Mouse (Mus musculus) embryonic facial prominence, embryonic 11.5 days (tissue): ENCODE results near the gene Ly6g6d. TPM values are rescaled to one million over a fixed set of nuclear protein-coding genes. Genes with fewer than 3 reads are reported as not detected.

ENCODE experiments used
- ATAC-seq: fragments of 200-750 bp; cut with Nextera tagmentation; replicated peaks from 2 replicates; pipeline ENCODE4 v1.8.0; 2017; ENCODE audit warnings: low read depth; ENCODE audit not compliant: insufficient number of reproducible peaks, low FRiP score, low TSS enrichment
- DNase-seq: peaks from one replicate; pipeline ENCODE4 v3.0.0-alpha.2; 2015; ENCODE audit warnings: low spot score
- H3K27ac ChIP-seq: fragments of 300-500 bp; sonication (generic); replicated peaks from 2 replicates; pipeline ENCODE4 v1.5.1; 2014; ENCODE audit warnings: mild to moderate bottlenecking, low read depth, low read length, control low read depth
- H3K27me3 ChIP-seq: fragments of 300-500 bp; sonication (generic); 2 replicates; pipeline ENCODE4 v1.6.1; 2014; ENCODE audit warnings: mild to moderate bottlenecking, low read length, moderate library complexity, mixed read lengths; ENCODE audit not compliant: control insufficient read depth, insufficient read depth
- H3K36me3 ChIP-seq: fragments of 300-500 bp; sonication (generic); replicated peaks from 2 replicates; pipeline ENCODE4 v1.6.1; 2014; ENCODE audit warnings: low read depth, mild to moderate bottlenecking, low read length, moderate library complexity, mixed read lengths; ENCODE audit not compliant: control insufficient read depth, insufficient read depth
- H3K4me1 ChIP-seq: fragments of 300-500 bp; sonication (generic); 2 replicates; pipeline ENCODE4 v1.6.1; 2014; ENCODE audit warnings: low read length, mixed read lengths; ENCODE audit not compliant: control insufficient read depth, insufficient read depth
- H3K4me2 ChIP-seq: fragments of 300-500 bp; sonication (generic); 2 replicates; pipeline ENCODE4 v1.6.1; 2014; ENCODE audit warnings: low read depth, mild to moderate bottlenecking, control low read depth, low read length, moderate library complexity
- H3K4me3 ChIP-seq: fragments of 300-500 bp; sonication (generic); 2 replicates; pipeline ENCODE4 v1.5.1; 2014; ENCODE audit warnings: low read depth, low read length, control low read depth
- H3K9ac ChIP-seq: fragments of 300-500 bp; sonication (generic); replicated peaks from 2 replicates; pipeline ENCODE4 v1.6.1; 2014; ENCODE audit warnings: mild to moderate bottlenecking, control low read depth, low read length
- H3K9me3 ChIP-seq: fragments of 300-500 bp; sonication (generic); replicated peaks from 2 replicates; pipeline ENCODE4 v1.6.1; 2016; ENCODE audit warnings: mild to moderate bottlenecking, low read length, inconsistent platforms, mixed read lengths; ENCODE audit not compliant: control insufficient read depth
- WGBS: fragments of 180-500 bp; shearing (Covaris S2); extraction: QIAGEN DNeasy Blood & Tissue Kit; methylation state at CpG from one replicate; pipeline ENCODE4 v1.1.7; 2014; 5-methylcytosine and 5-hydroxymethylcytosine counted together
- polyA plus RNA-seq: library from polyadenylated mRNA; unstranded; fragments of >200 nt; fragmentation: Nextera tagmentation; extraction: Ambion mirVana; gene quantifications from 2 replicates; pipeline ENCODE4 v1.2.1, GENCODE M21; 2014

Ly6g6d gene
- polyA plus RNA-seq, 1 experiment from 2014 or later, result not detected

DNA sequence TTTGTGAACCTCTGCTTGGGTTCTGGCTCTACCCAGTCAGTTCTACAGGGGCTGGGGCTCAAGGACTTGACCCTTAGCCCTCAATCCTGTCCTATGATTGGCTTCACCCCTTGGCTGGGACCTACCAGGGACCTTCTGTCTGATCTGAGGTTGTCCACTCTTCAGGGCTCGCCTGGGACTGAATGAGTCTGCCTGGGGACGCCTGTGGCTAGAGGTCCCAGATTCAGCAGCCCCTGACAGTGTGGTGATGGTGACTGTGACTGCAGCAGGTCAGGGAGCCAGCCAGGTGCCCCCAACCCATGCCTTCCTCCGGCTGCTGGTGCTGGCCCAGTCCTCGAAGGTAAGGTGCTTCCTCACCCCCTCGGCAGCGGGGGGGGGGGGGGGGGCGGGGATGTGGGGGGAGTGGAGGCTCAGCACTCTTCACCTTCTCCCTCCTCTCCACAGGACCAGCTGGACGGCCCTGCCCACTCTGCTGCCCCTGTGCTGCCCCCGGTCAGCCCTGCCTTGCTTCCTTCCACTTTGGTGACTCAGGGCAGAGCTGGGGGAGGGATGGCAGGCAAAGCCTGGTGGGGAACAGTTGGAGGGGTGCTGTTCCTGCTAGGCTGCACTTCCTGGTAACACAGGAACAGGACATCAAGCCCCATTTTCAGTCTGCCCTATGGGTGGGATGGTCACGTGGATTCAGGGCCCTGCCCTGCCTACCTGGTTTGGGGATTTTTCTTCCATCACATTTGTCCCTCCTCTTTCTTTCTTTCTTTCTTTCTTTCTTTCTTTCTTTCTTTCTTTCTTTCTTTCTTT is 53.0 kb downstream of the Ly6g6d start:
- Histone ChIP-seq H3K36me3 (no peaks in the 10 kb centered on the region), H3K4me1 (peaks cover 3% of the 10 kb centered on the region), H3K9me3 (no peaks in the 10 kb centered on the region), H3K27ac (no peak overlapping the region), H3K9ac (no peak overlapping the region), H3K4me2 (no peak overlapping the region), H3K27me3 (no peaks in the 10 kb centered on the region), H3K4me3 (no peak overlapping the region)
- 55% methylated on average over 7 of the region's 10 CpGs for WGBS
- no peak for ATAC-seq
- no peak for DNase-seq

DNA sequence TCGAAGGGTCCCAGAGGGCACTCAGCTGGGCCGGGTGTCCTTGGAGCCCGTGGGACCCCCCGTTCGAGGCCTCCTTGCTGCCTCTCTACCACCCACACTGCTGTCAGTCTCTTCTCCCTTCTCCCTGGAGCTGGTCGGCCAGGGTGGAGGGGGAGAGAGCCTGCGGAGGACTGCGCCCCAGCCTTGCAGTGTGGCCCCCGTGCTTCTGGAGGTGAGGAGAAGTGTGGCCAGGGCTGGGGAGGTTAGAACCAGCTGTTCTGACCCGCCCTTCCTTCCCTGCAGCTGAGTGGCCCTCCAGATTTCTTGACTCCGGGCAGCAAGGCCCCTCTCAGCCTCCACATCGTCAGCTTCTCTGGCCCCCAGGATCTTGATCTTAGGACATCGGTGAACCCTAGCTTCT is 53.6 kb downstream of the Ly6g6d start:
- WGBS, result 83% methylated on average over 12 of the region's 13 CpGs
- Histone ChIP-seq H3K27ac (no peak overlapping the region), H3K9me3 (no peaks in the 10 kb centered on the region), H3K27me3 (no peaks in the 10 kb centered on the region), H3K4me3 (no peak overlapping the region), H3K4me2 (no peak overlapping the region), H3K4me1 (no peaks in the 10 kb centered on the region; the same call in none of the 2 replicates), H3K36me3 (no peaks in the 10 kb centered on the region), H3K9ac (no peak overlapping the region)
- no peak for DNase-seq
- no peak for ATAC-seq

DNA sequence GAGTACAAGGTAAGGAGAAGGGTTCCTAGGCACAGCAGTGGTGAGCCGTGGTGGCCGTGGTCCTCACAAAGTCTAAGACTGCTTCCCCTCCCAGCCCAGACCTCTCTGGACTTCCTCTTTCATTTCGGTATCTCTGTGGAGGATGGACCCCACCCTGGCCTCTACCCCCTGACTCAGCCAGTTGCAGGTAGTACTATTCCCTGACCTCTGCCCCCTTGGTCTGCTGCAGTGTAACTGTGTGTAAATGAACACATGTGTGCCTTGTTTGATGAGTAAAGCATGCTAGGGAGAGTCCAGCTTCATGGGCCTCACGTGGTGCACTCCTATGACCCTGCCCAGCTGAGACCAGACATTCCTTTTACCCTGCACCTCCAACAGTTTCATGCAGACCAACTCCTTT is 54.1 kb downstream of the Ly6g6d start:
- Histone ChIP-seq H3K4me3 (no peak overlapping the region), H3K36me3 (no peaks in the 10 kb centered on the region), H3K27me3 (no peaks in the 10 kb centered on the region), H3K9ac (no peak overlapping the region), H3K9me3 (no peaks in the 10 kb centered on the region), H3K27ac (no peak overlapping the region), H3K4me2 (no peak overlapping the region), H3K4me1 (no peaks in the 10 kb centered on the region; the same call in none of the 2 replicates)
- DNase-seq (no peak), ATAC-seq (no peak)
- 59% methylated on average over 4 of the region's 4 CpGs for WGBS

DNA sequence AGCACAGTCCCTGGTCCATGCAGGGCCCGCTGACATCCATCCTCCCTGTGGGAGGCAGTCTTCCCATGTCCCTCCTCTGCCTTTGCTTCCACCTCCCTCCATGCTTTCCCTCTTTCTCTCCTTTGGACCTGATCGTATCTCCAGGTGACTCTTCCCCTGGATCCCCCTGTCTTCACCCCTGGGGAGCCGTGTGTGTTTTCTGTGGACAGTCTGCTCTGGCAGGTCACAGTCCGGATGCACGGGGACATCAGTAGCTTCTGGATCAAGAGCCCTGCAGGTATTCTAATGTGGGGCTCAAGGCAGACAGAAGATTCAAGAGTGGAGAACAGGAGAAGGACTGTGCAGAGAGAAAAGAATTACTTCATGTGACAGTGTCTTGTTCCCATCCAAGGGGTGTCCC is 54.6 kb downstream of the Ly6g6d start:
- Histone ChIP-seq H3K27me3 (no peaks in the 10 kb centered on the region), H3K36me3 (no peaks in the 10 kb centered on the region), H3K4me3 (no peak overlapping the region), H3K27ac (no peak overlapping the region), H3K9me3 (no peaks in the 10 kb centered on the region), H3K4me2 (no peak overlapping the region), H3K9ac (no peak overlapping the region), H3K4me1 (no peaks in the 10 kb centered on the region; the same call in none of the 2 replicates)
- ATAC-seq (no peak), DNase-seq (no peak)
- 87% methylated on average over 5 of the region's 5 CpGs for WGBS

DNA sequence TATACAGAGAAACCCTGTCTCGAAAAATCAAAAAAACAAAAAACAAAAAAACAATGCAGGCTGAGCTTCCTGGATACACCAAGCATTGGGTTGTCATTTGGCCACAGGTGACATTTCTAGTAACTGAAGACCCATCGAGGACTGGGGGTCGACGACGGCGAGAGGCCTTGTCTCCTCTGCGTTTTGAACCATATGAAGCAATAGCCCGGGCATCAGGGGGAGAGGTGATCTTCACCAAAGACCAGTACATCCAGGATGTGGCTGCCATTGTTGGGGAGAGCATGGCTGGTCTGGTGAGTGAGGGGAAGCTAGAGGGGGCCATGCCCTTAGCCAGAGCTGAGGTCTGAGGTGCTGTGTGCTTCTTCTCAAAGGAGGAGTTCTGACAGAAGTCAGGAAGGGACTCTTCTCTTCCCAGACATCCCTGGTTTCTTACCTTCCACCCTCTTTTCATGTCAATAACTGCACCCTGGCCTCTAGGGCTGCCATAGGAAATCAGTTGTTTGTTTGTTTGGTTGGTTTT is 55.3 kb downstream of the Ly6g6d start:
- Histone ChIP-seq H3K9me3 (no peaks in the 10 kb centered on the region), H3K4me1 (no peaks in the 10 kb centered on the region; the same call in none of the 2 replicates), H3K36me3 (no peaks in the 10 kb centered on the region), H3K27me3 (no peaks in the 10 kb centered on the region), H3K27ac (no peak overlapping the region), H3K4me2 (no peak overlapping the region), H3K9ac (no peak overlapping the region), H3K4me3 (no peak overlapping the region)
- 93% methylated on average over 8 of the region's 8 CpGs for WGBS
- no peak for DNase-seq
- ATAC-seq, result no peak

DNA sequence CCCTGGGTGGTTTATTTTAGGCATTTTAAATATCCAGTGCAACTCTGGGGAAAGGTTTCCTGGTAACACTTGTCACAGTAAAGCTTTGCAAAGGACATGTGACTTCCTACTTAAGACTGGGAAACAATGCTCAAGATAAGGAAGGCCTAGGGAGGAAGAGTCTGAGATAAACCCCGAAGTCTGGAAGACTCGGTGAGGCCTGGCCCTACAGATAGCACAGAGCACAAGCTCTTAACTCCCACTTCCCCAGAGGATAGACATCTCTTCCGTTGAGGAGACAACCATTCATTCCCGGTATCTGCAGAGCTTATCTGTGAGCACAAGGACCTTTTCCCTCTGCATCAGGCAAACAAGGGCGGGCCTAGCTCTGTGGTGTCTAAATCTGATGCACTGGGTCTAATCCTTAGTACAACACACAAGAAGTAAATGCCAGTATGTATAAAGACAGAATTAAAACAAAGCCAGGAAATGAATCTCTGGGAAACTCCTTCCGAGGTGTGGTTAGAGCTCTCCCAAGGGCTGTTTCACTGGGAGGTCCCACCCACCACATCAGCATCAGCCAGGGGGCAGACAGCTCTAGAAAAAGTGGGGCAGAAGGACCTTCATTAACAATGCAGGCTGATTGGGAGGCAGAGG is 55.9 kb downstream of the Ly6g6d start:
- no peak overlapping the region for H3K4me3 ChIP-seq
- no peak overlapping the region for H3K27ac ChIP-seq
- ATAC-seq (no peak), DNase-seq (no peak)
- no peaks in the 10 kb centered on the region for H3K36me3 ChIP-seq
- no peaks in the 10 kb centered on the region; the same call in none of the 2 replicates for H3K4me1 ChIP-seq
- H3K27me3 ChIP-seq, result no peaks in the 10 kb centered on the region
- H3K9me3 ChIP-seq, result no peaks in the 10 kb centered on the region
- 66% methylated on average over 6 of the region's 6 CpGs for WGBS
- H3K4me2 ChIP-seq, result no peak overlapping the region
- H3K9ac ChIP-seq, result no peak overlapping the region; the same call in 1 of the 2 replicates

Other genes starting within 250 kb of the Ly6g6d start
- 14.4 and 18.4 TPM in 2 replicates for gene Stk19, start 241.1 kb downstream of the Ly6g6d start, polyA plus RNA-seq
- 65.3 and 68.1 TPM in 2 replicates for gene Dxo, start 241.0 kb downstream of the Ly6g6d start, polyA plus RNA-seq
- gene Skiv2l, start 227.9 kb downstream of the Ly6g6d start, polyA plus RNA-seq, result 27.1 and 31.9 TPM in 2 replicates
- gene Nelfe, start 227.7 kb downstream of the Ly6g6d start, polyA plus RNA-seq, result 128 and 130 TPM in 2 replicates
- gene Cfb, start 215.5 kb downstream of the Ly6g6d start, polyA plus RNA-seq, result 1.2 and 2.0 TPM in 2 replicates
- 1.6 and 2.0 TPM in 2 replicates for gene Zbtb12, start 198.6 kb downstream of the Ly6g6d start, polyA plus RNA-seq
- gene Gm20547, start 196.0 kb downstream of the Ly6g6d start, polyA plus RNA-seq, result not detected in 2 replicates
- gene C2, start 179.8 kb downstream of the Ly6g6d start, polyA plus RNA-seq, result 0.81 and 1.6 TPM in 2 replicates
- gene Ehmt2, start 179.6 kb downstream of the Ly6g6d start, polyA plus RNA-seq, result 59.3 and 60.6 TPM in 2 replicates
- 0.08 and 0.11 TPM in 2 replicates for gene Slc44a4, start 163.6 kb downstream of the Ly6g6d start, polyA plus RNA-seq
- gene Neu1, start 146.8 kb downstream of the Ly6g6d start, polyA plus RNA-seq, result 10.9 and 13.1 TPM in 2 replicates
- 0.21 and 0.49 TPM in 2 replicates for gene Hspa1b, start 118.8 kb downstream of the Ly6g6d start, polyA plus RNA-seq
- not detected in 2 replicates for gene Gm20481, start 108.2 kb downstream of the Ly6g6d start, polyA plus RNA-seq
- gene Hspa1a, start 105.9 kb downstream of the Ly6g6d start, polyA plus RNA-seq, result 1.7 and 1.8 TPM in 2 replicates
- 1.5 and 2.0 TPM in 2 replicates for gene Hspa1l, start 105.4 kb downstream of the Ly6g6d start, polyA plus RNA-seq
- gene Lsm2, start 96.2 kb downstream of the Ly6g6d start, polyA plus RNA-seq, result 219 and 241 TPM in 2 replicates
- 73.9 and 85.2 TPM in 2 replicates for gene Vars, start 77.1 kb downstream of the Ly6g6d start, polyA plus RNA-seq
- gene Vwa7, start 61.5 kb downstream of the Ly6g6d start, polyA plus RNA-seq, result 0.10 and 0.17 TPM in 2 replicates
- 3.5 and 7.5 TPM in 2 replicates for gene Sapcd1, start 50.0 kb downstream of the Ly6g6d start, polyA plus RNA-seq
- 3.0 and 3.2 TPM in 2 replicates for gene Msh5, start 31.3 kb downstream of the Ly6g6d start, polyA plus RNA-seq
- gene Clic1, start 28.1 kb downstream of the Ly6g6d start, polyA plus RNA-seq, result 73.9 and 84.2 TPM in 2 replicates
- 543 and 586 TPM in 2 replicates for gene Ddah2, start 19.0 kb downstream of the Ly6g6d start, polyA plus RNA-seq
- gene Ly6g6c, start 12.7 kb downstream of the Ly6g6d start, polyA plus RNA-seq, result 0.33 TPM in 1 of 2 replicates, not detected in the other
- 0.74 and 1.2 TPM in 2 replicates for gene Mpig6b, start 11.9 kb downstream of the Ly6g6d start, polyA plus RNA-seq
- gene Ly6g6e, start 1.2 kb downstream of the Ly6g6d start, polyA plus RNA-seq, result 0.66 and 1.1 TPM in 2 replicates
- 0.36 and 0.43 TPM in 2 replicates for gene Ly6g6f, start 7.5 kb upstream of the Ly6g6d start, polyA plus RNA-seq
- gene Abhd16a, start 11.2 kb upstream of the Ly6g6d start, polyA plus RNA-seq, result 38.5 and 39.8 TPM in 2 replicates
- not detected in 2 replicates for gene Ly6g5c, start 30.2 kb upstream of the Ly6g6d start, polyA plus RNA-seq
- 0.53 and 1.1 TPM in 2 replicates for gene Ly6g5b, start 37.4 kb upstream of the Ly6g6d start, polyA plus RNA-seq
- 24.6 and 26.4 TPM in 2 replicates for gene Gpank1, start 43.4 kb upstream of the Ly6g6d start, polyA plus RNA-seq
- 273 and 294 TPM in 2 replicates for gene Csnk2b, start 44.0 kb upstream of the Ly6g6d start, polyA plus RNA-seq
- gene D17H6S53E, start 48.3 kb upstream of the Ly6g6d start, polyA plus RNA-seq, result 6.9 and 7.4 TPM in 2 replicates
- 0.49 and 0.64 TPM in 2 replicates for gene Apom, start 54.0 kb upstream of the Ly6g6d start, polyA plus RNA-seq
- gene Bag6, start 57.1 kb upstream of the Ly6g6d start, polyA plus RNA-seq, result 87.8 and 101 TPM in 2 replicates
- gene Prrc2a, start 86.8 kb upstream of the Ly6g6d start, polyA plus RNA-seq, result 131 and 144 TPM in 2 replicates
- gene Aif1, start 98.0 kb upstream of the Ly6g6d start, polyA plus RNA-seq, result 6.1 and 7.9 TPM in 2 replicates
- 3.8 and 6.1 TPM in 2 replicates for gene Lst1, start 110.4 kb upstream of the Ly6g6d start, polyA plus RNA-seq
- 0.32 and 0.48 TPM in 2 replicates for gene Ltb, start 116.4 kb upstream of the Ly6g6d start, polyA plus RNA-seq
- not detected in 2 replicates for gene Tnf, start 123.9 kb upstream of the Ly6g6d start, polyA plus RNA-seq
- gene Lta, start 127.3 kb upstream of the Ly6g6d start, polyA plus RNA-seq, result not detected in 2 replicates
- gene Gm16181, start 142.8 kb upstream of the Ly6g6d start, polyA plus RNA-seq, result not detected in 2 replicates
- gene Atp6v1g2, start 155.6 kb upstream of the Ly6g6d start, polyA plus RNA-seq, result 6.2 and 7.9 TPM in 2 replicates
- 3.1 and 4.0 TPM in 2 replicates for gene Nfkbil1, start 157.7 kb upstream of the Ly6g6d start, polyA plus RNA-seq
- gene Ddx39b, start 163.7 kb upstream of the Ly6g6d start, polyA plus RNA-seq, result 664 and 669 TPM in 2 replicates
- gene H2-D1, start 184.7 kb upstream of the Ly6g6d start, polyA plus RNA-seq, result 18.8 and 24.0 TPM in 2 replicates
- 0.08 TPM in 1 of 2 replicates, not detected in the other for gene H2-Q1, start 242.3 kb upstream of the Ly6g6d start, polyA plus RNA-seq